Mouse (Mus musculus) CH12.LX (cell line): Measurements from ENCODE around the gene Cstad.

Experiments
- CHD2 ChIP-seq: IDR thresholded peaks from 2 replicates; pipeline ENCODE4 v1.6.1; 2011; ENCODE audit warnings: low read length, improper control_type of control experiment
- CTCF ChIP-seq, 2 experiments: IDR thresholded peaks in 1 of 2; conservative IDR thresholded peaks in 1 of 2; 2 replicates each; pipeline ENCODE4 v1.5.1; 2011 to 2012; ENCODE audit warnings: low read depth in 2 of 2, low read length in 2 of 2, improper control_type of control experiment in 1 of 2, inconsistent platforms in 1 of 2, mild to moderate bottlenecking in 1 of 2, moderate library complexity in 1 of 2
- ELF1 ChIP-seq: IDR thresholded peaks from 2 replicates; pipeline ENCODE4 v1.6.1; 2014; ENCODE audit warnings: low read depth, mild to moderate bottlenecking, inconsistent platforms, low read length, improper control_type of control experiment
- POLR2A ChIP-seq: IDR thresholded peaks from 2 replicates; pipeline ENCODE4 v1.6.1; 2011; ENCODE audit warnings: low read depth, mild to moderate bottlenecking, improper control_type of control experiment, low read length

DNA sequence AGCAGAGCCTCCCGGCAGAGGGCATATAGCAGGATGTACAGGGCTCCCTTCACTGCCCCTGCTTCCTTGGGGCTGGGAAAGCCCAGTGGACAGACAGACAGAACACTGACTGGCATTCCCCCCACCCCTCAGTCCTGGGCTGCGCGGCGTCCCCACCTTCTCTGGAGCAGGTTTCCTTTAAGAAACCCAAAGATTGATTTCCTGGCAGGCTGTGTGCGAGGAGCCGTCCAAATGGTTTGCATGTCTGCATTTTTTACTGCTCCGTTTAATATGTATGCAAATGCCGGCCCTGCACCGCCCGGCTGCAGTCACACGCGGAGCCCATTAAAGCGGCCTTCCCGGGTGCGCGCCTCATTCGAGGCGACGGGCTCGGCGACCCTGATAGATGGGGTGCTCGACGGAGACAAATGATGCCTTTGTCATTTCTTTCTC lies 11.8 kb downstream of the Cstad start:
- TF ChIP-seq POLR2A: no peak
- no peak for TF ChIP-seq ELF1
- TF ChIP-seq CHD2: no peak
- no peak for TF ChIP-seq CTCF (conservative IDR thresholded peaks at IDR 0.05 in 1 of 2, IDR thresholded peaks at IDR 0.05 in 1 of 2; ENCODE audit: low read depth in 2 of 2, low read length in 2 of 2)
